Mouse (Mus musculus): Measurements from ENCODE around the gene C1qtnf5.

GRCm38 (mm10) chr9:44119011-44119410 lies 12.0 kb downstream of the C1qtnf5 start:
- peak; percentile 92 for TF ChIP-seq CTCF (IDR thresholded peaks at IDR 0.05; ENCODE audit: low read depth, low read length)
- no peak for TF ChIP-seq POLR2A (IDR thresholded peaks at IDR 0.05; ENCODE audit: insufficient read depth, low read length)
- TF ChIP-seq EP300 (IDR thresholded peaks at IDR 0.05; ENCODE audit: insufficient read depth, low read depth, low read length), result no peak

All from ES-Bruce4 (cell line).